8 mouse cellular contexts compared by ENCODE assay signal in genomic region chr8:124793661-124794485, GRCm38 (mm10). TPM values are rescaled to one million over a fixed set of nuclear protein-coding genes. Genes with fewer than 3 reads are reported as not detected.
DNase-seq lines count a peak whose midpoint lies in the region; ATAC-seq and TF ChIP-seq lines count a peak whose summit lies in the region.

No protein-coding gene starts in this region.

- peaks cover 8% of the 10 kb centered on the region; the same call in 1 of the 2 replicates for H3K27me3 ChIP-seq in forebrain, embryonic 16.5 days (replicated peaks; ENCODE audit: control insufficient read depth, insufficient read depth, low read length)
- H3K27me3 ChIP-seq in liver, embryonic 14.5 days (ENCODE audit: control insufficient read depth, insufficient read depth, low read length), result peaks cover 56% of the 10 kb centered on the region
- peaks cover 36% of the 10 kb centered on the region for H3K27me3 ChIP-seq in stomach, embryonic 14.5 days (ENCODE audit: control insufficient read depth, insufficient read depth, low read length)

- H3K4me1 ChIP-seq in forebrain, embryonic 16.5 days (replicated peaks; ENCODE audit: control insufficient read depth, insufficient read depth, low read length), result peaks cover 44% of the 10 kb centered on the region
- H3K4me1 ChIP-seq in liver, embryonic 14.5 days (replicated peaks; ENCODE audit: control insufficient read depth in 2 of 2, insufficient read depth in 2 of 2, low read length in 1 of 2), result 0 out of 4 replicates have a peak, but pooled peaks cover 0 to 3% of the 10 kb centered on the region in 2 experiments
- peaks cover 20% of the 10 kb centered on the region for H3K4me1 ChIP-seq in stomach, embryonic 14.5 days (ENCODE audit: control insufficient read depth, insufficient read depth, low read length)

- peak; percentile 21; the same call in 1 of the 2 replicates for ATAC-seq in frontal cortex, adult (ENCODE audit: low TSS enrichment)
- 0 out of 2 replicates have a peak, but pooled peaks have one; percentile 4 for ATAC-seq in forebrain, embryonic 16.5 days
- ATAC-seq in liver, embryonic 14.5 days (ENCODE audit: insufficient read depth), result no peak
- peak; percentile 15; the same call in 1 of the 2 replicates for ATAC-seq in stomach, embryonic 14.5 days (ENCODE audit: insufficient number of reproducible peaks, insufficient read depth, low FRiP score, low read depth)

- H3K4me2 ChIP-seq in forebrain, embryonic 16.5 days (ENCODE audit: low read length), result peak overlapping the region; percentile 81
- peak overlapping the region; percentile 25; the same call in 1 of the 2 replicates for H3K4me2 ChIP-seq in liver, embryonic 14.5 days (ENCODE audit: low read depth)
- H3K4me2 ChIP-seq in stomach, embryonic 14.5 days (replicated peaks; ENCODE audit: low read depth, low read length), result peak overlapping the region; percentile 99

- WGBS in forebrain, embryonic 16.5 days, result under 1% methylated on average over 77 of the region's 81 CpGs
- 2% methylated on average over 81 of the region's 81 CpGs for WGBS in liver, embryonic 14.5 days (ENCODE audit: insufficient replicate concordance)
- WGBS in stomach, embryonic 14.5 days, result under 1% methylated on average over 72 of the region's 81 CpGs

- H3K9me3 ChIP-seq in forebrain, embryonic 16.5 days (ENCODE audit: control insufficient read depth, low read length), result no peaks in the 10 kb centered on the region
- H3K9me3 ChIP-seq in liver, embryonic 14.5 days (ENCODE audit: control insufficient read depth, low read length), result no peaks in the 10 kb centered on the region
- H3K9me3 ChIP-seq in stomach, embryonic 14.5 days (ENCODE audit: control insufficient read depth, low read depth, low read length), result no peaks in the 10 kb centered on the region

- no peak for TF ChIP-seq EP300 in liver, embryonic 14.5 days (IDR thresholded peaks at IDR 0.05; ENCODE audit: low read depth)

- peak overlapping the region; percentile 95 for H3K27ac ChIP-seq in forebrain, embryonic 16.5 days (ENCODE audit: low read length)
- no peak overlapping the region for H3K27ac ChIP-seq in liver, embryonic 14.5 days
- H3K27ac ChIP-seq in stomach, embryonic 14.5 days (ENCODE audit: low read length), result no peak overlapping the region

- DNase-seq in frontal cortex, postnatal 25 days (ENCODE audit: low spot score in 2 of 2), result no peak
- peak; percentile 11 for DNase-seq in ovary, postnatal 36 days (ENCODE audit: low spot score)
- DNase-seq in ovary, postnatal 10 days (ENCODE audit: low spot score), result no peak
- no peak for DNase-seq in liver, embryonic 14.5 days (ENCODE audit: low read depth in 3 of 3, low spot score in 3 of 3)
- no peak for DNase-seq in ovary, postnatal 14 days (ENCODE audit: low spot score)

- no peaks in the 10 kb centered on the region for H3K36me3 ChIP-seq in forebrain, embryonic 16.5 days (ENCODE audit: control insufficient read depth, insufficient read depth)
- no peaks in the 10 kb centered on the region for H3K36me3 ChIP-seq in liver, embryonic 14.5 days (replicated peaks; ENCODE audit: control insufficient read depth, insufficient read depth, low read depth)
- H3K36me3 ChIP-seq in stomach, embryonic 14.5 days (ENCODE audit: control insufficient read depth, insufficient read depth, low read length), result no peaks in the 10 kb centered on the region

- TF ChIP-seq CTCF in liver, embryonic 14.5 days (IDR thresholded peaks at IDR 0.05; ENCODE audit: low read depth), result no peak

- H3K9ac ChIP-seq in forebrain, embryonic 16.5 days (replicated peaks; ENCODE audit: low read depth, low read length), result peak overlapping the region; percentile 89
- no peak overlapping the region for H3K9ac ChIP-seq in liver, embryonic 14.5 days (replicated peaks)
- H3K9ac ChIP-seq in stomach, embryonic 14.5 days (replicated peaks; ENCODE audit: low read depth, low read length), result no peak overlapping the region

- peak overlapping the region; percentile 73 for H3K4me3 ChIP-seq in forebrain, embryonic 16.5 days (replicated peaks; ENCODE audit: low read length)
- 0 out of 4 replicates have a peak overlapping the region, but pooled peaks of 1 of the 2 experiments have one; percentile 3 for H3K4me3 ChIP-seq in liver, embryonic 14.5 days (ENCODE audit: insufficient read depth in 1 of 2, low read depth in 2 of 2, low read length in 2 of 2)
- H3K4me3 ChIP-seq in stomach, embryonic 14.5 days (ENCODE audit: low read depth, low read length), result peak overlapping the region; percentile 59

RNA-seq across cellular contexts. Expression of gene Trim67, which starts 1.0 kb away (rescaled TPM):
- polyA plus RNA-seq in forebrain, embryonic 16.5 days (2015; fragmentation: Nextera tagmentation; extraction: Ambion mirVana), result 28.8 and 30.4 TPM in 2 replicates
- polyA plus RNA-seq in liver, embryonic 14.5 days (2012; rRNA removed), result 0.03 and 0.11 TPM in 2 replicates
- polyA plus RNA-seq in liver, embryonic 14.5 days (2014; fragmentation: Nextera tagmentation; extraction: Ambion mirVana), result 0.03 and 0.05 TPM in 2 replicates
- polyA plus RNA-seq in stomach, embryonic 14.5 days (2014; fragmentation: Nextera tagmentation; extraction: Ambion mirVana), result 0.95 and 1.1 TPM in 2 replicates

RNA-seq across cellular contexts. Expression of gene Fam89a, which starts 42.2 kb away (rescaled TPM):
- polyA plus RNA-seq in forebrain, embryonic 16.5 days (2015; fragmentation: Nextera tagmentation; extraction: Ambion mirVana), result 0.25 TPM in 1 of 2 replicates, not detected in the other
- polyA plus RNA-seq in liver, embryonic 14.5 days (2012; rRNA removed), result 2.0 and 2.2 TPM in 2 replicates
- 2.5 and 2.7 TPM in 2 replicates for polyA plus RNA-seq in liver, embryonic 14.5 days (2014; fragmentation: Nextera tagmentation; extraction: Ambion mirVana)
- 6.1 and 6.4 TPM in 2 replicates for polyA plus RNA-seq in stomach, embryonic 14.5 days (2014; fragmentation: Nextera tagmentation; extraction: Ambion mirVana)

Comparison
In these comparisons a context has a peak if more than half of its experiments do, and no peak if none do; other contexts are left out.
1. H3K4me2 ChIP-seq: peak in every context shown above with its lines; median percentile 99 in stomach, embryonic 14.5 days; 81 in forebrain, embryonic 16.5 days; 25 in liver, embryonic 14.5 days.
2. RNA of gene Trim67, which starts 1.0 kb away (polyA plus RNA-seq): 28.8 to 30.4 TPM in forebrain, embryonic 16.5 days; 0.95 to 1.1 TPM in stomach, embryonic 14.5 days and 0.03 to 0.11 TPM in liver, embryonic 14.5 days; every median in the first group is over 10 times any median in the second.